Mouse (Mus musculus): ENCODE results near the gene Gm9903. TPM values are rescaled to one million over a fixed set of nuclear protein-coding genes. Genes with fewer than 3 reads are reported as not detected.

Gm9903 gene
- polyA plus RNA-seq, 1 experiment: not detected

DNA sequence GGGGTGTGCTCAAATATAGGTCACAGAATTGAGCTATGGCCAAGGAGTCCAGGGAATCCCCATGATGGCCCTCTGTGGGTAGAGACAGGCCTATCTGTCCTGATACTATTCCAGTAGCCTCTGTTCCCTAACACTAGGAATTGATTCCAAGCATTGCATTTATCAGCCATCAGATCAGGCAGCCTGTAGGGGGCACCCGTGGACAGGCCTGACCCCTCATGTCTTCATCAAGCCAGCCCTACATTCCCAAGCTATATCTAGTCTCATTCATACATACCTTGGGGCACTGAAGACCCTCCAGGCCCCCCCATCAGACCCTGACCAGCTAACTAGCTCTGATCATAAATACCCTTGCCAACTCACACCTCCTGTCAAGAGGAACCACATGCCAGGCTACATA is 46.2 kb downstream of the Gm9903 start:
- TF ChIP-seq CTCF (IDR thresholded peaks at IDR 0.05; ENCODE audit: low read depth, low read length) (peak; percentile 84), EP300 (IDR thresholded peaks at IDR 0.05; ENCODE audit: insufficient read depth, low read depth, low read length) (no peak), POLR2A (IDR thresholded peaks at IDR 0.05; ENCODE audit: insufficient read depth, low read length) (no peak)
- no peaks in the 10 kb centered on the region for H3K9me3 ChIP-seq (replicated peaks; ENCODE audit: control insufficient read depth, insufficient read depth, low read length, poor library complexity, severe bottlenecking)
- H3K9ac ChIP-seq (ENCODE audit: low read depth, poor library complexity, severe bottlenecking): no peak overlapping the region
- peaks cover 11% of the 10 kb centered on the region for H3K36me3 ChIP-seq (ENCODE audit: control insufficient read depth, insufficient read depth, low read length, poor library complexity, severe bottlenecking)
- no peaks in the 10 kb centered on the region for H3K27me3 ChIP-seq (ENCODE audit: control insufficient read depth, insufficient read depth, low read length, poor library complexity, severe bottlenecking)
- no peak overlapping the region for H3K4me3 ChIP-seq (ENCODE audit: low read depth, low read length)
- H3K27ac ChIP-seq (ENCODE audit: insufficient read depth, low read length): no peak overlapping the region
- no peaks in the 10 kb centered on the region for H3K4me1 ChIP-seq (ENCODE audit: control insufficient read depth, insufficient read depth, low read length)

DNA sequence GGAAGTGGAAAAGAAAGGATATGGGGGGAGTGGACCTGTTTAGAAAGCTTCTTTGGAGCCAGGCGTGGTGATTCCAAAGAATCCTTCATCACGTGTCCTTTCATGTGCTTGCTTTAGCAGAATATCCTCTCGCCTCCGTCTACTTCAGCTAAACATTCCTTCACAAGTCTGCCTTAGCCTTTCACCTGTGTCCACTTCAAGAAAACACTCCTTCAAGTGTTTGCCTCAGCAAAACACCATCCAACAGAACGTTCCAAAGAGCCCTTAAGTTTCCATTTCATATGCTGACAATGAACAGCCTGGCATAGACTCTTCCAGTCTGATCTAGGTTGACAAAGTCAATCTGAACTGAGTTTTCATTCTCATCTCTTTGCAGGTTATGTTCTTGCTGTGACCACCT is 48.5 kb downstream of the Gm9903 start:
- Histone ChIP-seq H3K4me3 (ENCODE audit: low read depth, low read length) (no peak overlapping the region), H3K9me3 (replicated peaks; ENCODE audit: control insufficient read depth, insufficient read depth, low read length, poor library complexity, severe bottlenecking) (no peaks in the 10 kb centered on the region), H3K9ac (ENCODE audit: low read depth, poor library complexity, severe bottlenecking) (no peak overlapping the region), H3K36me3 (ENCODE audit: control insufficient read depth, insufficient read depth, low read length, poor library complexity, severe bottlenecking) (no peaks in the 10 kb centered on the region), H3K27ac (ENCODE audit: insufficient read depth, low read length) (no peak overlapping the region), H3K27me3 (ENCODE audit: control insufficient read depth, insufficient read depth, low read length, poor library complexity, severe bottlenecking) (no peaks in the 10 kb centered on the region), H3K4me1 (ENCODE audit: control insufficient read depth, insufficient read depth, low read length) (no peaks in the 10 kb centered on the region)
- TF ChIP-seq EP300 (IDR thresholded peaks at IDR 0.05; ENCODE audit: insufficient read depth, low read depth, low read length): no peak
- TF ChIP-seq POLR2A (IDR thresholded peaks at IDR 0.05; ENCODE audit: insufficient read depth, low read length): no peak
- TF ChIP-seq CTCF (IDR thresholded peaks at IDR 0.05; ENCODE audit: low read depth, low read length): no peak

DNA sequence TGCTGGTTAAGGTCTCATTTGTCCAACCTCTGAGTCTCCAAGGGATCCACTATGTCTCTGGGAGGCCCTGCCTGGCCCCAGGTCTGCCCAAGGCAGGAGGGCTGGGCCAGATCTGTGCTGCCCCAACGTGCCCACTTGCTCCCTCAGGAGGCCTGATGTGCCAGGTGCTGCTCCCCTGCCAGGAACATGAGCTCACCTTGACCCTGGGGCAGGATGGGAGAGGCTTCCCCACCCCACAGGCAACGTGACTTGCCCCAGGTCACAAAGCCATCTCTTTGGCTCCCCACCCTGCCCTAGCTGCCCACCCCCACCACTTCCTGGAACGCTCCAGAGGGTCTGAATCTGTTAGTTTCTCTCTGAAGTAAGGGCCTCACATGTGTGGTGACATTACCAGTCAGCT is 51.3 kb downstream of the Gm9903 start:
- Histone ChIP-seq H3K36me3 (ENCODE audit: control insufficient read depth, insufficient read depth, low read length, poor library complexity, severe bottlenecking) (no peaks in the 10 kb centered on the region), H3K9ac (ENCODE audit: low read depth, poor library complexity, severe bottlenecking) (no peak overlapping the region), H3K27ac (ENCODE audit: insufficient read depth, low read length) (no peak overlapping the region), H3K27me3 (ENCODE audit: control insufficient read depth, insufficient read depth, low read length, poor library complexity, severe bottlenecking) (no peaks in the 10 kb centered on the region), H3K4me1 (ENCODE audit: control insufficient read depth, insufficient read depth, low read length) (no peaks in the 10 kb centered on the region), H3K9me3 (replicated peaks; ENCODE audit: control insufficient read depth, insufficient read depth, low read length, poor library complexity, severe bottlenecking) (no peaks in the 10 kb centered on the region), H3K4me3 (ENCODE audit: low read depth, low read length) (no peak overlapping the region)
- no peak for TF ChIP-seq POLR2A (IDR thresholded peaks at IDR 0.05; ENCODE audit: insufficient read depth, low read length)
- peak; percentile 63; the same call in 1 of the 2 replicates for TF ChIP-seq EP300 (IDR thresholded peaks at IDR 0.05; ENCODE audit: insufficient read depth, low read depth, low read length)
- no peak for TF ChIP-seq CTCF (IDR thresholded peaks at IDR 0.05; ENCODE audit: low read depth, low read length)

Other genes with a start within 250 kb of the Gm9903 start
- gene Nkx1-1, start 195.9 kb upstream of the Gm9903 start, polyA plus RNA-seq (2011; ENCODE audit: insufficient read depth, insufficient read length, low read depth, missing spikeins): not detected in 2 replicates
- gene Fam53a, start 290 bp upstream of the Gm9903 start, polyA plus RNA-seq (2011; ENCODE audit: insufficient read depth, insufficient read length, low read depth, missing spikeins): 26.8 and 29.7 TPM in 2 replicates
- gene Slbp, start 22.6 kb downstream of the Gm9903 start, polyA plus RNA-seq (2011; ENCODE audit: insufficient read depth, insufficient read length, low read depth, missing spikeins): 109 and 121 TPM in 2 replicates
- 162 and 185 TPM in 2 replicates for gene Tacc3, start 28.2 kb downstream of the Gm9903 start, polyA plus RNA-seq (2011; ENCODE audit: insufficient read depth, insufficient read length, low read depth, missing spikeins)
- 7.3 and 9.5 TPM in 2 replicates for gene Tmem129, start 28.5 kb downstream of the Gm9903 start, polyA plus RNA-seq (2011; ENCODE audit: insufficient read depth, insufficient read length, low read depth, missing spikeins)
- gene Fgfr3, start 91.7 kb downstream of the Gm9903 start, polyA plus RNA-seq (2011; ENCODE audit: insufficient read depth, insufficient read length, low read depth, missing spikeins): 2.9 and 4.0 TPM in 2 replicates
- gene Letm1, start 152.9 kb downstream of the Gm9903 start, polyA plus RNA-seq (2011; ENCODE audit: insufficient read depth, insufficient read length, low read depth, missing spikeins): 34.2 and 36.7 TPM in 2 replicates
- gene Nsd2, start 190.8 kb downstream of the Gm9903 start, polyA plus RNA-seq (2011; ENCODE audit: insufficient read depth, insufficient read length, low read depth, missing spikeins): 97.7 and 109 TPM in 2 replicates

Data from ES-Bruce4 (cell line).